Mouse (Mus musculus): Measurements from ENCODE around the gene Hoxb4. TPM values are rescaled to one million over a fixed set of nuclear protein-coding genes. Genes with fewer than 3 reads are reported as not detected.

Hoxb4 gene
- polyA plus RNA-seq, 1 experiment from 2014 or later: 3.8 TPM

DNA sequence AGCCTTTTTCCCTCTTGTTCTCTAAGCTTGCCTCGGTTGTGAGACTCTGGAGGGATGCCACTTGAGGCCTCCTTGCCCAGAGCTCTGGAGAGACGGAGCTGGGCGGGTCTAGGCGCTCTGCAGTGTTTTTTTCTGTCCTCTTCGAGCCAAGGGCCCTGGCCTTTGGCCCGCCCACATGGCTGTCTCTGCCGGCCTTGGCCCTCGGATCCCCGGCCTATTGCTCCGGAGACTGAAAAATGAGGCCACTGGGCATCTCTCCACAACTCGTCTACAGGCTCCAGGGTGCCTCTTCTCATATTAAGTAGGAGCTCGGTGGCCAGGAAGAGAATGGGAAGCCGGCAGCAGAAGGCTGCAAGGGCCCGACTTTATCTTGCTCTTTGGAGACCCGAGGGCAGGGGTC, 16.2 kb upstream of the Hoxb4 start:
- Histone ChIP-seq H3K27ac (ENCODE audit: low read depth) (peak overlapping the region; percentile 99), H3K4me2 (ENCODE audit: low read length) (peak overlapping the region; percentile 89), H3K36me3 (ENCODE audit: control insufficient read depth, insufficient read depth, low read length) (no peaks in the 10 kb centered on the region), H3K9me3 (ENCODE audit: control insufficient read depth, low read length) (no peaks in the 10 kb centered on the region), H3K4me1 (replicated peaks; ENCODE audit: control insufficient read depth, insufficient read depth, low read length) (peaks cover 46% of the 10 kb centered on the region), H3K4me3 (ENCODE audit: low read depth, low read length) (peak overlapping the region; percentile 22), H3K27me3 (replicated peaks; ENCODE audit: control insufficient read depth, insufficient read depth, low read length) (peaks cover 34% of the 10 kb centered on the region), H3K9ac (ENCODE audit: low read length) (peak overlapping the region; percentile 79)
- ATAC-seq (replicated peaks; ENCODE audit: low FRiP score, low TSS enrichment, low read depth) (no peak), DNase-seq (ENCODE audit: low spot score) (no peak)
- 23% methylated on average over 15 of the region's 15 CpGs for WGBS

DNA sequence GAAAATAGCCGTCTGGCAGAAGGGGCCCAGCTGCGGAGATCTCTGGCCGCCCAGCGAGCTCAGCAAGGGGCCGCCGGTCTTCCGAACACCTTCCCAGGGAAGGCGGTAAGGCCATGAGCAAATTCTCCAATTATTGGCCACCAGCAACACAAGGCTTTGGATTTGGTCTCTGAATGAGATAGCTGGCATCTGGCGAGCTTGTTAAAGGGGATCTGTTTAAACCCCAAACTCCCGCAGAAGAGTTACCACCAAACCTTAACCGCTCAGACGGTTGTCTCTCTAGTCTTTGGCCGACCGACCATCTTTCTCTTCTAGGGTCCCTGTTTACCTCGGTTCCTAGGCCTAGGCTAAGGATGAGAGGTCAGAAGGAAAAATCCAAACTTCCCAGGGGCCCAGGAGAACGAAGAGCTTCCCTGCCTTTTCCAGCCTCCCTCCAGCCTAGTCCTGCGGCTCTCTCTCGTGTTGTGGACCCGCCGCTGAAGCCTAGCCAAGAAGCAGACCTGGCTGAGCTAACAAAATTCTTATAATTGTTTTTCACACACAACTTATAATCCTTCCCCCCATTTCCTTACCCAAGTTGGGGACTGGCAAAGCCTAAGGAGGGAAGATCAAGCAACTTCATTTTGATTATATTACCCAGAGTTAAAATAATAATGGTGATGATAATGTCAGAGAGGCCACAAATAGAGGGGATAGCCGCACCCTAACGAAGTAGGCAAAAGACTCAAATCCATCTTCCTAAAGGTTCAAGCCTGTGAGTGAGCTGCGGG, 15.5 kb upstream of the Hoxb4 start:
- Histone ChIP-seq H3K4me1 (replicated peaks; ENCODE audit: control insufficient read depth, insufficient read depth, low read length) (peaks cover 46% of the 10 kb centered on the region), H3K4me3 (ENCODE audit: low read depth, low read length) (peak overlapping the region; percentile 22), H3K27me3 (replicated peaks; ENCODE audit: control insufficient read depth, insufficient read depth, low read length) (peaks cover 32% of the 10 kb centered on the region), H3K4me2 (ENCODE audit: low read length) (peak overlapping the region; percentile 89), H3K9me3 (ENCODE audit: control insufficient read depth, low read length) (no peaks in the 10 kb centered on the region), H3K9ac (ENCODE audit: low read length) (peak overlapping the region; percentile 79), H3K27ac (ENCODE audit: low read depth) (peak overlapping the region; percentile 99; the same call in 1 of the 2 replicates), H3K36me3 (ENCODE audit: control insufficient read depth, insufficient read depth, low read length) (no peaks in the 10 kb centered on the region)
- ATAC-seq (replicated peaks; ENCODE audit: low FRiP score, low TSS enrichment, low read depth): no peak
- no peak for DNase-seq (ENCODE audit: low spot score)
- WGBS: 25% methylated on average over 23 of the region's 23 CpGs

DNA sequence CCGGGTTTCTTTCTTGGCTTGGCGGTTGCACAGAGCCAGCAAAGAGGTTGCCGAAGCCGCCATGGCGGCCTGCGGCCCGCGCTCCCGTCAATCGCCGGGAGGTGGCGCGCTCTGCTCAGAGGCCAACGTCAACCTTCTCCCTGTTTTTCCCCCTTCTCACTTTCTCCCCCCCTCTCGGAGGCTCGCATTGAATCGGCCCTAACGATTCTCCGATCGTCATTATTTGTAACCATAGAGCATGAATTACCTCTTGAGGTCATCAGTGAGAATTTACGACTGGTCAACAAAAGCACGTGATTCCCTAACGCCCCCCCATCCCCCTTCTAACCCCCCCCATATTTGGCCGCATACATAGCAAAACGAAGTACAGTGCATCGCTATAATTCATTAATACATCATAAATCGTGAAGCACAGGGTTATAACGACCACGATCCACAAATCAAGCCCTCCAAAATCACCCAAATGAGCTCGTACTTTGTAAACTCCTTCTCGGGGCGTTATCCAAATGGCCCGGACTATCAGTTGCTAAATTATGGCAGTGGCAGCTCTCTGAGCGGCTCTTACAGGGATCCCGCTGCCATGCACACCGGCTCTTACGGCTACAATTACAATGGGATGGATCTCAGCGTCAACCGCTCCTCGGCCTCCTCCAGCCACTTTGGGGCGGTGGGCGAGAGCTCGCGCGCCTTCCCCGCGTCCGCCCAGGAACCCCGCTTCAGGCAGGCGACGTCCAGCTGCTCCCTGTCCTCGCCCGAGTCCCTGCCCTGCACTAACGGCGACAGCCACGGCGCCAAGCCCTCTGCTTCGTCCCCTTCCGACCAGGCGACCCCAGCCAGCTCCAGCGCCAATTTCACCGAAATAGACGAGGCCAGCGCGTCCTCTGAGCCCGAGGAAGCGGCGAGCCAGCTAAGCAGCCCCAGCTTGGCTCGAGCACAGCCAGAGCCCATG, 14.6 kb upstream of the Hoxb4 start, which contains the start of gene Hoxb5:
Hoxb5 (plus strand) TSS at position 186 of the 949 bp plus-strand sequence.
- H3K27me3 ChIP-seq (replicated peaks; ENCODE audit: control insufficient read depth, insufficient read depth, low read length): peaks cover 25% of the 10 kb centered on the region
- H3K36me3 ChIP-seq (ENCODE audit: control insufficient read depth, insufficient read depth, low read length): no peaks in the 10 kb centered on the region
- H3K27ac ChIP-seq (ENCODE audit: low read depth): peak within 1 kb of the TSS; percentile 99
- WGBS: 2% methylated on average over 69 of the region's 69 CpGs
- H3K9me3 ChIP-seq (ENCODE audit: control insufficient read depth, low read length): no peaks in the 10 kb centered on the region
- H3K4me2 ChIP-seq (ENCODE audit: low read length): peak within 1 kb of the TSS; percentile 89
- DNase-seq (ENCODE audit: low spot score) (peak; percentile 97), ATAC-seq (replicated peaks; ENCODE audit: low FRiP score, low TSS enrichment, low read depth) (peak; percentile 34)
- H3K9ac ChIP-seq (ENCODE audit: low read length): peak within 1 kb of the TSS; percentile 96
- H3K4me3 ChIP-seq (ENCODE audit: low read depth, low read length): peak within 1 kb of the TSS; percentile 55
- H3K4me1 ChIP-seq (replicated peaks; ENCODE audit: control insufficient read depth, insufficient read depth, low read length): peaks cover 51% of the 10 kb centered on the region

GRCm38 (mm10) chr11:96304381-96305195, 13.5 kb upstream of the Hoxb4 start:
- WGBS: 7% methylated on average over 38 of the region's 38 CpGs

GRCm38 (mm10) chr11:96305505-96306182, 12.4 kb upstream of the Hoxb4 start:
- H3K4me3 ChIP-seq (ENCODE audit: low read depth, low read length): peak overlapping the region; percentile 55
- WGBS: 50% methylated on average over 6 of the region's 6 CpGs
- peak overlapping the region; percentile 96 for H3K9ac ChIP-seq (ENCODE audit: low read length)
- peaks cover 61% of the 10 kb centered on the region for H3K4me1 ChIP-seq (replicated peaks; ENCODE audit: control insufficient read depth, insufficient read depth, low read length)
- H3K4me2 ChIP-seq (ENCODE audit: low read length): peak overlapping the region; percentile 89
- DNase-seq (ENCODE audit: low spot score): no peak
- H3K27ac ChIP-seq (ENCODE audit: low read depth): peak overlapping the region; percentile 99
- no peaks in the 10 kb centered on the region for H3K9me3 ChIP-seq (ENCODE audit: control insufficient read depth, low read length)
- peaks cover 15% of the 10 kb centered on the region; the same call in 1 of the 2 replicates for H3K27me3 ChIP-seq (replicated peaks; ENCODE audit: control insufficient read depth, insufficient read depth, low read length)
- no peak for ATAC-seq (replicated peaks; ENCODE audit: low FRiP score, low TSS enrichment, low read depth)
- no peaks in the 10 kb centered on the region for H3K36me3 ChIP-seq (ENCODE audit: control insufficient read depth, insufficient read depth, low read length)

More at GRCm38 (mm10) chr11:96304381-96305195, 13.5 kb upstream of the Hoxb4 start:
- no peak for ATAC-seq (replicated peaks; ENCODE audit: low FRiP score, low TSS enrichment, low read depth)
- no peaks in the 10 kb centered on the region for H3K9me3 ChIP-seq (ENCODE audit: control insufficient read depth, low read length)
- peak overlapping the region; percentile 89 for H3K4me2 ChIP-seq (ENCODE audit: low read length)
- peak overlapping the region; percentile 96 for H3K9ac ChIP-seq (ENCODE audit: low read length)
- H3K4me3 ChIP-seq (ENCODE audit: low read depth, low read length): peak overlapping the region; percentile 55
- peaks cover 23% of the 10 kb centered on the region for H3K27me3 ChIP-seq (replicated peaks; ENCODE audit: control insufficient read depth, insufficient read depth, low read length)
- peaks cover 59% of the 10 kb centered on the region for H3K4me1 ChIP-seq (replicated peaks; ENCODE audit: control insufficient read depth, insufficient read depth, low read length)
- no peaks in the 10 kb centered on the region for H3K36me3 ChIP-seq (ENCODE audit: control insufficient read depth, insufficient read depth, low read length)
- DNase-seq (ENCODE audit: low spot score): no peak
- peak overlapping the region; percentile 99 for H3K27ac ChIP-seq (ENCODE audit: low read depth)

DNA sequence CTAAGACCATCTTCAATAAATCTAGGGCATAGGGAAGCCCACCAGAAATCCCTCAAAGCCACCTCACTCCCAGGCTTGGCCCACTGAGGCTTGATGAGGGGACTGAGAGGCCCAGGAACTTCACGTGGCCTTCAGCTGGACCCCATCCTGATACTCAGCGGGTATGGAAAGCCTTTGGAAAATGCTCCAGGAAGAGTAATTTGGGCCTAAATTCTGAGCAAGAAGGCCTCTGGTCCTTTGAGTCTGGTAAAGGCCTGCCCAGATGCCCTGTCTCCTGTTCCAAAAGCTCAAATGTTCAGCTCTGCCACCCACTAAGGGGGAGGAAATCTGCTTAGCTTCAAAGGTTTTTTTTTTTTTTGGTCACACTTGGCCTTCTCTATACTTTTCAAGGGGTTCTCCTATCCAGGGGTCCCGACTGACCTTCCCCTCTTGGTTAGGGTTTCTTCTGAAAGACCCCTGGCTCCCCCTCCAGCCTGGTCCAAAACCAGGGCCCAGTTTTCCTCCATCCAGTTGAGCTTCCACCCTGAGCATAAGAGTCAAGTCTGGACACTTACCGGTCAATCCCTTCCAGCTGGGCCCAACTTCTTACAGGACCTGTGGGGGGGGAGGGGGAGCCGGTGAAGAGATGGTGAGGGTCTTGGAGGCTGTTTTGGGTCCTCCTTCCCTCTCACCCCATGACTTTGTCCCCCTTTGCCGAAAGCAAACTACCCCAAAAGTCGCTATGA, 11.7 kb upstream of the Hoxb4 start:
- H3K4me2 ChIP-seq (ENCODE audit: low read length): peak overlapping the region; percentile 89
- H3K4me1 ChIP-seq (replicated peaks; ENCODE audit: control insufficient read depth, insufficient read depth, low read length): peaks cover 65% of the 10 kb centered on the region
- H3K4me3 ChIP-seq (ENCODE audit: low read depth, low read length): peak overlapping the region; percentile 55
- 19% methylated on average over 7 of the region's 7 CpGs for WGBS
- DNase-seq (ENCODE audit: low spot score) (no peak), ATAC-seq (replicated peaks; ENCODE audit: low FRiP score, low TSS enrichment, low read depth) (no peak)
- H3K9me3 ChIP-seq (ENCODE audit: control insufficient read depth, low read length): no peaks in the 10 kb centered on the region
- H3K27me3 ChIP-seq (replicated peaks; ENCODE audit: control insufficient read depth, insufficient read depth, low read length): peaks cover 13% of the 10 kb centered on the region; the same call in 1 of the 2 replicates
- H3K9ac ChIP-seq (ENCODE audit: low read length): peak overlapping the region; percentile 96
- H3K27ac ChIP-seq (ENCODE audit: low read depth): peak overlapping the region; percentile 99
- H3K36me3 ChIP-seq (ENCODE audit: control insufficient read depth, insufficient read depth, low read length): no peaks in the 10 kb centered on the region

DNA sequence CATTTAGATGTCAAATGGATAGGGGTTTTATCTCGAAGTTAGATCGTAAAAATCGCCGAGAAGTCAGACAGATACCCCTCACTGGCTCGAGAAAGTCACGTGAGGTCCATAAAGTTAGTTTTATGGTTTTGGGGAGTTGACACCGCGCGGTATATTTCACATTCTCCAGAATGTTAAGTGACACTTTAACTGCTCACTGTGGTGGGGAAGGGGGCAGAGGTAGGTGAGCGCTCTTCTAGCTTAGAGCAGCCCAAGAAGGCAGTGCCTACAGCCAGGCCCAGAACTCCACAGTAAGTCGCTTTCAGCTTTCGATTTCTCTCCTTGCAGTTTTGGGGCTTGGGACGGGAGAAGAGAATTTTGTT, 11.2 kb upstream of the Hoxb4 start:
- DNase-seq (ENCODE audit: low spot score) (no peak), ATAC-seq (replicated peaks; ENCODE audit: low FRiP score, low TSS enrichment, low read depth) (no peak)
- Histone ChIP-seq H3K9ac (ENCODE audit: low read length) (peak overlapping the region; percentile 96), H3K4me3 (ENCODE audit: low read depth, low read length) (peak overlapping the region; percentile 55), H3K27me3 (replicated peaks; ENCODE audit: control insufficient read depth, insufficient read depth, low read length) (peaks cover 8% of the 10 kb centered on the region; the same call in 1 of the 2 replicates), H3K4me1 (replicated peaks; ENCODE audit: control insufficient read depth, insufficient read depth, low read length) (peaks cover 62% of the 10 kb centered on the region), H3K9me3 (ENCODE audit: control insufficient read depth, low read length) (no peaks in the 10 kb centered on the region), H3K27ac (ENCODE audit: low read depth) (peak overlapping the region; percentile 99), H3K4me2 (ENCODE audit: low read length) (peak overlapping the region; percentile 89), H3K36me3 (ENCODE audit: control insufficient read depth, insufficient read depth, low read length) (no peaks in the 10 kb centered on the region)
- WGBS: 7% methylated on average over 13 of the region's 13 CpGs

Data from intestine, embryonic 14.5 days (tissue).